Mouse (Mus musculus) gastrocnemius, postnatal 25 days (tissue): ENCODE data around the gene Rpa1. TPM values are rescaled to one million over a fixed set of nuclear protein-coding genes. Genes with fewer than 3 reads are reported as not detected.

ENCODE experiments used
- DNase-seq: peaks from one replicate; pipeline ENCODE4 v3.0.0; 2022
- microRNA-seq, 2 experiments: library from miRNA; unstranded; fragments of <30 nt; microRNA quantifications; one replicate each; pipeline ENCODE4 v1.2.0; 2021; ENCODE audit warnings: borderline replicate concordance in 2 of 2
- total RNA-seq, 2 experiments: library from RNA; stranded (reverse); gene quantifications; 1 replicate in 1 of 2; 2 replicates in 1 of 2; pipeline ENCODE4 v1.2.3; 2021

The Rpa1 gene
- total RNA-seq, 2 experiments from 2014 or later: 54.8 to 57.9 TPM

- DNase-seq: no peak
Observed at GRCm38 (mm10) chr11:75262791-75263190, 85.3 kb downstream of the Rpa1 start.

GRCm38 (mm10) chr11:75262181-75262580 lies 85.9 kb downstream of the Rpa1 start:
- no peak for DNase-seq

- DNase-seq: no peak
Observed at GRCm38 (mm10) chr11:75261730-75262129, 86.4 kb downstream of the Rpa1 start.

- DNase-seq: no peak
Observed at GRCm38 (mm10) chr11:75261016-75261415, 87.1 kb downstream of the Rpa1 start.

- DNase-seq: peak; percentile 77
Observed at GRCm38 (mm10) chr11:75259996-75260561, 88.0 kb downstream of the Rpa1 start.

GRCm38 (mm10) chr11:75259416-75259815 lies 88.7 kb downstream of the Rpa1 start:
- DNase-seq: no peak

- DNase-seq: no peak
Observed at GRCm38 (mm10) chr11:75257056-75257648, 91.0 kb downstream of the Rpa1 start.

- no peak for DNase-seq
Observed at GRCm38 (mm10) chr11:75255330-75255729, 92.8 kb downstream of the Rpa1 start.

GRCm38 (mm10) chr11:75254252-75254912 lies 93.7 kb downstream of the Rpa1 start:
- peak; percentile 70 for DNase-seq

- no peak for DNase-seq
Observed at GRCm38 (mm10) chr11:75251557-75252070, 96.5 kb downstream of the Rpa1 start.

- no peak for DNase-seq
Observed at GRCm38 (mm10) chr11:75251006-75251512, 97.1 kb downstream of the Rpa1 start.

GRCm38 (mm10) chr11:75249588-75249987 lies 98.5 kb downstream of the Rpa1 start:
- no peak for DNase-seq

Small RNA genes within 50 kb of the gene (microRNA-seq; reads per million reads assigned to microRNA genes)
- 0 reads per million in 2 experiments for gene Gm47300

Other genes starting within 250 kb of the Rpa1 start
- gene Hic1, start 178.8 kb downstream of the Rpa1 start, total RNA-seq: 1 to 10 TPM; 5.7 to 5.9 TPM
- 1 to 10 TPM; 2.8 to 3.3 TPM for gene Ovca2, start 169.5 kb downstream of the Rpa1 start, total RNA-seq
- 1 to 10 TPM; 5.6 to 5.8 TPM for gene Dph1, start 157.1 kb downstream of the Rpa1 start, total RNA-seq
- 1 to 10 TPM in 1 of 2 experiments, under 1 TPM in 1; 1.00 to 1.7 TPM for gene Rtn4rl1, start 154.5 kb downstream of the Rpa1 start, total RNA-seq
- gene Smyd4, start 109 bp upstream of the Rpa1 start, total RNA-seq: 1 to 10 TPM; 2.5 to 4.4 TPM
- gene Serpinf1, start 74.4 kb upstream of the Rpa1 start, total RNA-seq: 10 to 100 TPM; 98.5 to 98.7 TPM
- not detected for gene Serpinf2, start 91.3 kb upstream of the Rpa1 start, total RNA-seq
- gene Wdr81, start 106.4 kb upstream of the Rpa1 start, total RNA-seq: 1 to 10 TPM; 4.7 to 5.7 TPM
- 1 to 10 TPM; 3.9 to 6.9 TPM for gene Tlcd2, start 113.4 kb upstream of the Rpa1 start, total RNA-seq
- gene Prpf8, start 138.5 kb upstream of the Rpa1 start, total RNA-seq: 10 to 100 TPM; 56.9 to 59.4 TPM
- gene Rilp, start 161.8 kb upstream of the Rpa1 start, total RNA-seq: 10 to 100 TPM; 39.2 to 42.8 TPM
- 1 to 10 TPM; 3.2 to 4.7 TPM for gene Scarf1, start 165.2 kb upstream of the Rpa1 start, total RNA-seq
- 10 to 100 TPM; 23.5 to 26.8 TPM for gene Slc43a2, start 183.4 kb upstream of the Rpa1 start, total RNA-seq
- gene Pitpna, start 239.8 kb upstream of the Rpa1 start, total RNA-seq: 100 to 1,000 TPM; 123 to 168 TPM